Mouse (Mus musculus) stomach, postnatal 0 days (tissue): ENCODE results near the gene Ddx58.

ENCODE experiments used
- CTCF ChIP-seq: IDR thresholded peaks from 2 replicates; pipeline ENCODE4 v1.5.1; 2016; ENCODE audit warnings: antibody characterized with exemption, low read depth, mild to moderate bottlenecking, moderate library complexity
- EP300 ChIP-seq: optimal IDR thresholded peaks from 2 replicates; pipeline ENCODE3; 2016; ENCODE audit warnings: antibody characterized with exemption

DNA sequence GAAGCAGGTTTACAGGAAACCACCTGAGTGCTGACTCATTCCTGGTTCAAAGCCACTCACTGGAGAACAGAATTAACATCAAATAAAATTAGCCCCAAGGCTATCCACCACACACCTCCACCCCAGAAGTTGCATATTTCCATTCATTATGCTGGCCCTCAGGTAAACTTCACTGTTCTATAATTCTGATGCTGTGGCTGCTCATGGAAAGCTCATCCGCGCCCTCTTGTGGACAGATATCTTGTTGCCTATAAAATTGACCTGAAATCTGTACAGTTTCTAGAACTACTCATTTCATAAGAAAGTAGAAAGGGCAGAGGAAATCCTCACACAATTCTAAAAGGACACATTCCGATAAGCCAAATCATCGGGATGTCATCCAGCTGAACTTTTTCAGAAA lies 46.0 kb upstream of the Ddx58 start:
- peak; percentile 90 for TF ChIP-seq CTCF
- no peak for TF ChIP-seq EP300
